Mouse (Mus musculus) kidney, embryonic 15.5 days (tissue): ENCODE results near the gene Luc7l2. TPM values are rescaled to one million over a fixed set of nuclear protein-coding genes. Genes with fewer than 3 reads are reported as not detected.

ENCODE experiments used
- ATAC-seq: fragments of 200-750 bp; cut with Nextera tagmentation; replicated peaks from 2 replicates; pipeline ENCODE4 v1.8.0; 2017; ENCODE audit warnings: moderate TSS enrichment; ENCODE audit not compliant: low FRiP score
- H3K27ac ChIP-seq: fragments of 300-500 bp; sonication (generic); 2 replicates; pipeline ENCODE4 v1.5.1; 2015; ENCODE audit warnings: mild to moderate bottlenecking, inconsistent platforms
- H3K27me3 ChIP-seq: fragments of 300-500 bp; sonication (generic); 2 replicates; pipeline ENCODE4 v1.6.1; 2015; ENCODE audit warnings: inconsistent platforms
- H3K36me3 ChIP-seq: fragments of 300-500 bp; sonication (generic); 2 replicates; pipeline ENCODE4 v1.6.1; 2015; ENCODE audit warnings: inconsistent platforms
- H3K4me1 ChIP-seq: fragments of 300-500 bp; sonication (generic); 2 replicates; pipeline ENCODE4 v1.6.1; 2015; ENCODE audit warnings: inconsistent platforms
- H3K4me2 ChIP-seq: fragments of 300-500 bp; sonication (generic); 2 replicates; pipeline ENCODE4 v1.6.1; 2015; ENCODE audit warnings: moderate library complexity, mild to moderate bottlenecking, inconsistent platforms
- H3K4me3 ChIP-seq: fragments of 300-500 bp; sonication (generic); replicated peaks from 2 replicates; pipeline ENCODE4 v1.5.1; 2015; ENCODE audit warnings: mild to moderate bottlenecking, inconsistent platforms
- H3K9ac ChIP-seq: fragments of 300-500 bp; sonication (generic); 2 replicates; pipeline ENCODE4 v1.6.1; 2015; ENCODE audit warnings: mild to moderate bottlenecking, inconsistent platforms
- H3K9me3 ChIP-seq: fragments of 300-500 bp; sonication (generic); replicated peaks from 2 replicates; pipeline ENCODE4 v1.6.1; 2016; ENCODE audit warnings: inconsistent platforms
- WGBS: fragments of 180-500 bp; shearing (Covaris S2); methylation state at CpG from one replicate; pipeline ENCODE4 v1.1.7; 2015; ENCODE audit warnings: mixed read lengths; 5-methylcytosine and 5-hydroxymethylcytosine counted together
- microRNA-seq: library from miRNA; unstranded; fragments of <30 nt; microRNA quantifications from one replicate; pipeline ENCODE4, GENCODE M21; 2016
- polyA plus RNA-seq: library from polyadenylated mRNA; unstranded; fragments of >200 nt; fragmentation: Nextera tagmentation; extraction: Ambion mirVana; gene quantifications from 2 replicates; pipeline ENCODE4 v1.2.1, GENCODE M21; 2015

Luc7l2 gene
- polyA plus RNA-seq, 1 experiment from 2014 or later: 41.1 TPM

DNA sequence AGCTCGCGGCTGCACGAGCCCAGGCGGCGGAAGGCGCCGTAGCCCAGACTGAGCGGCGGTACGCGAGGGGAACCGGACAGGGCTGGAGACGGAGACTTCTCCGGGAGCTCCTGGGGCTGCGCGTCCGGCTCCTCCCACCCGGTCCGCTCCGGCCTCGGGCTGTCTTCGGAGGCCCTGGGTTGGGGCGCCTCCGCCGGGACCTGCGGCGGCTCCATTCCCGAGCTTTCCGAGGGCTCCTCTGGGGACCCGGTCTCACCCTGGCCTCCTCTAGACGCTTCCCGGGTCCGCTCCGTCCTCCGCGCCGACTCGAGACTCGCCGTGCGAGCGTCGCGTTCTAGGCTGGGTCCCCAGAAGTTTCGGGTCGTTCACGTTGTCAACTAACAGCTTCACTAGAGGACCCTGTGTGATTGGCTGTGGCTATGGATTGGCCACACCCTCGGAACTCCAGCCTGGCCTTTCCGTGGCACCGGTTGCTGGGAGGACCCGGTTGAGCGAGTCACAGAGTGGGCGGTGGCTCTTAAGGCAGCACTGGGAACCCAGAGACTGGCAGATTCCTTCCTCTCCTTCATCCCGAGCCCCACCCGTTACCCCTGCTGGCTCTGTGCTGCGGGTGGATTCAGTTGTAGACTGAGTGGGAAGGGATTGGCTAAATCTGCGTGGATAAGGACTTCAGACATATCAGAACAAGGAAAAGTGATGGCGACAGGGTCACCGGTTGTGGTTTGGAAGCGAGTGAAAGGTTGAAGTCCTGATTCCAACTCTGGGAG is 85.9 kb downstream of the Luc7l2 start, which contains the start of gene Klrg2:
Klrg2 (minus strand) TSS at position 391 of the 767 bp plus-strand sequence.
- H3K9me3 ChIP-seq: no peaks in the 10 kb centered on the region

DNA sequence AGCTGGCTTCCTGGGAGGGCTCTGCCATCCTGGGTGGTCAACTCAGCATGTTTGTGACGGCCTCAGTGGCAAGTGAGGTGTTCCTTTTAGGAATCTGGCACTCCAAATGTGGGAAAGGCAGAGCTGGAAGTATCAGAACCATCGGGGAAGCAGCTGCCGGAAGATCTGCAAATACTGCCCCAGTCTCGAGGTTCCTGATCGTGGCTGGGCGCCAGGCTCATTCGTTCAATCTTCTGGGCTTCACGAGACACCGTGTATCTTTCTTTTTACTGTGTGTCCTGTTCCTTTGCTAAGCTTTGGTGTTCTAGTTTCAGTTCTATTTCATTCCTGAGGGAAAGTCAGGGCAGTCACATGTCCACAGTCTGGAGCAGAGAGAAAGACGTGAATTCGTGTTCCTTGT is 89.3 kb downstream of the Luc7l2 start:
- H3K36me3 ChIP-seq: no peaks in the 10 kb centered on the region
- no peak overlapping the region for H3K4me2 ChIP-seq
- ATAC-seq: no peak
- peaks cover 21% of the 10 kb centered on the region for H3K4me1 ChIP-seq
- H3K27me3 ChIP-seq: peaks cover 76% of the 10 kb centered on the region
- H3K9me3 ChIP-seq: no peaks in the 10 kb centered on the region
- 67% methylated on average over 11 of the region's 11 CpGs for WGBS
- no peak overlapping the region for H3K27ac ChIP-seq
- no peak overlapping the region for H3K9ac ChIP-seq
- no peak overlapping the region for H3K4me3 ChIP-seq

More for the DNA sequence above, 85.9 kb downstream of the Luc7l2 start, which contains the start of gene Klrg2:
- Histone ChIP-seq H3K27me3 (peaks cover 97% of the 10 kb centered on the region), H3K4me3 (peak within 1 kb of the TSS; percentile 58), H3K36me3 (no peaks in the 10 kb centered on the region), H3K27ac (no peak within 1 kb of the TSS), H3K4me2 (peak within 1 kb of the TSS; percentile 100), H3K4me1 (peaks cover 22% of the 10 kb centered on the region), H3K9ac (peak within 1 kb of the TSS; percentile 49)
- ATAC-seq: peak; percentile 92
- 3% methylated on average over 51 of the region's 60 CpGs for WGBS

GRCm38 (mm10) chr6:38641228-38641627 is 90.1 kb downstream of the Luc7l2 start:
- WGBS: 75% methylated on average over 5 of the region's 5 CpGs
- no peak for ATAC-seq

GRCm38 (mm10) chr6:38641645-38642044 is 90.5 kb downstream of the Luc7l2 start:
- H3K36me3 ChIP-seq: no peaks in the 10 kb centered on the region
- peaks cover 63% of the 10 kb centered on the region for H3K27me3 ChIP-seq
- H3K9me3 ChIP-seq: no peaks in the 10 kb centered on the region
- no peak for ATAC-seq
- WGBS: 47% methylated on average over 5 of the region's 5 CpGs
- no peak overlapping the region for H3K27ac ChIP-seq
- no peak overlapping the region for H3K9ac ChIP-seq
- no peak overlapping the region for H3K4me2 ChIP-seq
- H3K4me1 ChIP-seq: peaks cover 9% of the 10 kb centered on the region
- no peak overlapping the region for H3K4me3 ChIP-seq

More at GRCm38 (mm10) chr6:38641228-38641627, 90.1 kb downstream of the Luc7l2 start:
- Histone ChIP-seq H3K9ac (no peak overlapping the region), H3K4me1 (peaks cover 13% of the 10 kb centered on the region), H3K27ac (no peak overlapping the region), H3K4me2 (no peak overlapping the region), H3K9me3 (no peaks in the 10 kb centered on the region), H3K27me3 (peaks cover 67% of the 10 kb centered on the region), H3K36me3 (no peaks in the 10 kb centered on the region), H3K4me3 (no peak overlapping the region)

DNA sequence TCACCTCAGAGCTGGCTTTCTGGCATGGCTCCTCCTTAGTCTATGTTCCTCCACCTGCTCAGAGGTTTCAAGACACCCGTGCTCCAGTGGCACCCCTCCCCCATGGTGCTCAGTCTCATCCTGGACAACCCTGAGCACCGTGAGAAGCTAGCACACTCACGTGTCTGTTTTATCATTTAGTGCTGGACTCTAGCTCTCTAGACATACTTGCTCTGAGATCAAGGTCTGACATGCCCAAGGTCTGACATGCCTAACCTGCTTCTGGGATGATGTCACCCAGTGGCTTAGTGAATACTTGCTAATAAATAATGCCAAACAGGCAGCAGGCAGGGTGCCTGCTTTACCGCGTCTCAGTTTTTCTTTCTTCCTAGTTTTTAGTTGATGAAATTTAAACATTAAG is 91.5 kb downstream of the Luc7l2 start:
- WGBS: 51% methylated on average over 5 of the region's 5 CpGs
- ATAC-seq: no peak

DNA sequence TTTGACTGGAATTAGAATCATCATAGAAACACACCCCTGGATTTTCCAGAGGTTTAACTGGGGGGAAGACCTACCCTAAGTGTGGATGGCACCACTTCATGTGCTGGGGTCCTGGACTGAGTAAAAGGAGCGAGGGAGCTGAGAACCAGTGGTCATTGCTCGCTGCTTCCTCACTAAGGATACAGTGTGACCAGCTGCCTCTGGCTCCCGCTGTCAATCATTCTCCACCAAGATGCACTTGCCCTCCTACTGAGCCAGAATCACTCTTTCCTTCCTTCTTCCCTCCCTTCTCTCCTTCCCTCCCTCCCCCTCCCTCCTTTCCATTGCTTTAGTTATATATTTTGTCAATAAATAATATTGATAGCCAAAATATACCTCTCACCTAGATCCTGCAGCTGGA is 91.9 kb downstream of the Luc7l2 start:
- H3K4me1 ChIP-seq: no peaks in the 10 kb centered on the region
- H3K27me3 ChIP-seq: peaks cover 49% of the 10 kb centered on the region
- H3K9ac ChIP-seq: no peak overlapping the region
- H3K4me3 ChIP-seq: no peak overlapping the region
- no peak for ATAC-seq
- H3K36me3 ChIP-seq: no peaks in the 10 kb centered on the region
- H3K9me3 ChIP-seq: no peaks in the 10 kb centered on the region
- WGBS: 79% methylated on average over 3 of the region's 3 CpGs
- H3K27ac ChIP-seq: no peak overlapping the region
- no peak overlapping the region for H3K4me2 ChIP-seq

More for the DNA sequence above, 91.5 kb downstream of the Luc7l2 start:
- H3K4me1 ChIP-seq: no peaks in the 10 kb centered on the region
- H3K36me3 ChIP-seq: no peaks in the 10 kb centered on the region
- H3K9ac ChIP-seq: no peak overlapping the region
- no peak overlapping the region for H3K4me2 ChIP-seq
- no peaks in the 10 kb centered on the region for H3K9me3 ChIP-seq
- H3K4me3 ChIP-seq: no peak overlapping the region
- no peak overlapping the region for H3K27ac ChIP-seq
- H3K27me3 ChIP-seq: peaks cover 54% of the 10 kb centered on the region

- no peak overlapping the region for H3K4me3 ChIP-seq
- no peak overlapping the region for H3K9ac ChIP-seq
- no peaks in the 10 kb centered on the region for H3K36me3 ChIP-seq
- no peaks in the 10 kb centered on the region for H3K4me1 ChIP-seq
- no peaks in the 10 kb centered on the region for H3K27me3 ChIP-seq
- no peak overlapping the region for H3K27ac ChIP-seq
- 76% methylated on average over 3 of the region's 3 CpGs for WGBS
- H3K4me2 ChIP-seq: no peak overlapping the region
- H3K9me3 ChIP-seq: no peaks in the 10 kb centered on the region
- ATAC-seq: no peak
These were observed 98.4 kb downstream of the Luc7l2 start for GRCm38 (mm10) chr6:38649545-38649944.

- Histone ChIP-seq H3K9ac (no peak overlapping the region), H3K4me3 (no peak overlapping the region), H3K27me3 (no peaks in the 10 kb centered on the region), H3K27ac (no peak overlapping the region), H3K36me3 (no peaks in the 10 kb centered on the region), H3K4me1 (no peaks in the 10 kb centered on the region), H3K9me3 (no peaks in the 10 kb centered on the region), H3K4me2 (no peak overlapping the region)
- 0 out of 2 replicates have a peak, but pooled peaks have one; percentile 36 for ATAC-seq
- 42% methylated on average over 14 of the region's 14 CpGs for WGBS
These were observed 99.3 kb downstream of the Luc7l2 start for GRCm38 (mm10) chr6:38650263-38650937.

Small RNAs within 50 kb of the gene (microRNA-seq; reads per million reads assigned to microRNA genes)
- gene Mir7670: not detected

Other genes starting within 250 kb of the Luc7l2 start
- gene Zc3hav1, start 196.7 kb upstream of the Luc7l2 start, polyA plus RNA-seq: 4.6 and 5.1 TPM in 2 replicates
- gene Ttc26, start 169.9 kb upstream of the Luc7l2 start, polyA plus RNA-seq: 9.4 and 10.0 TPM in 2 replicates
- gene Ubn2, start 117.4 kb upstream of the Luc7l2 start, polyA plus RNA-seq: 14.9 and 15.3 TPM in 2 replicates
- gene Fmc1, start 17.8 kb upstream of the Luc7l2 start, polyA plus RNA-seq: 171 TPM in 2 replicates
- gene Klrg2, start 85.9 kb downstream of the Luc7l2 start, polyA plus RNA-seq: 0.25 and 0.55 TPM in 2 replicates
- gene Clec2l, start 111.7 kb downstream of the Luc7l2 start, polyA plus RNA-seq: 1.1 TPM in 2 replicates